Mouse (Mus musculus): ENCODE measurements around the gene Ugdh.

DNA sequence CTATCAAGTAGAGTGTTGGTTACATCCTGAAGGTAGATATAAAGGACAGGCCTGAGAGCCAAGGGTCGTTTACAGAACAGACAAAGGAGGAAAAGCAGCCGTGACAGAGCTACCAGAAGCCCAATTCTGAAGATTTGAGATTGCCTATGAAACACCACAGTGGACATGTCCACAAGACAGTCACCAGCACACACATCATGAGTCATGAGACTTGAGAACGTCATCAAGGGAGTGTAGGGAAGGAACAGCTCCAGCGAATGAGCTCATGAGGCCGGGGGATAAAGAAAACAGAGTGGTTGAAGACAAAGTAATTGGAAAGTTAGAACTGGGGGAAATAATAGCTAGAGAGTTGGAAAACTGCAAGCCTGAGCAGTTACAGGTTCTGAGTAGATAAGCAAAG lies 22.1 kb upstream of the Ugdh start:
- TF ChIP-seq GATA1 (IDR thresholded peaks at IDR 0.05; ENCODE audit: low read length) (no peak), TAL1 (IDR thresholded peaks at IDR 0.05; ENCODE audit: low read length) (no peak)

Measured in erythroblast, embryonic 14.5 days (primary cell).